Mouse (Mus musculus) left cerebral cortex, adult 2 months (tissue): Measurements from ENCODE around the gene Adamts17. TPM values are rescaled to one million over a fixed set of nuclear protein-coding genes. Genes with fewer than 3 reads are reported as not detected.

Experiments used
- DNase-seq, 2 experiments: peaks; one replicate each; pipeline ENCODE4 v3.0.0; 2021 to 2022; ENCODE audit warnings: low spot score in 2 of 2, mixed read lengths in 1 of 2; ENCODE audit errors: extremely low spot score in 1 of 2
- H3K27ac ChIP-seq: fragments of 200-600 bp; 2 replicates; pipeline ENCODE4 v1.8.1; 2022
- H3K4me3 ChIP-seq: fragments of 200-600 bp; 2 replicates; pipeline ENCODE4 v1.8.1; 2022
- CTCF ChIP-seq: fragments of 200-600 bp; IDR thresholded peaks from 2 replicates; pipeline ENCODE4 v1.8.1; 2022; ENCODE audit warnings: antibody characterized with exemption, mild to moderate bottlenecking, moderate library complexity
- intact Hi-C: fragments of 180-260 bp; cut with DNase I; formaldehyde crosslinking; loops from one replicate; pipeline ENCODE4 v1.15.1; 2025
- total RNA-seq, 2 experiments: library from RNA; stranded (reverse); gene quantifications; 2 replicates each; pipeline ENCODE4 v1.2.3; 2021

Gene Adamts17
- total RNA-seq, 2 experiments from 2014 or later, result 13.1 to 13.6 TPM

DNA sequence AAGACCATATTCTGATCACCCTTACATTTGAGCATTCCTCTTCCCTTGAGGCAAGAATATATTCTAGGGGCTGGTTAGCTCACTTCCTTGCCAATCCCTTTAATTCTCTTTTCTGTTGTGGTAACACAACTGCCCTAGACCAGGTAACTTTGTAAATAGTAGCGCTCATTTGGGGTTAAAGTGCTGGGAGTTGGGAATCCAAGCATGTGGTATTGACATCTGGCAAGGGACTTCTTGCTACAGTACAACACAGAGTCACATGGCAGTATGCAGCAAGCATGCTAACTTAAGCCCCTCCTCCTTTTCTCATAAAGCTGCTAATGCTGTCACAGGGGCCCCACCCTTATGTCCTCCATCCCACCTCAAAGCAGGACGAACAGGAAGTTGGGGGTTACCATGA, 97.4 kb downstream of the Adamts17 start:
- no peak for DNase-seq
- H3K4me3 ChIP-seq, result no peak overlapping the region
- no peak for TF ChIP-seq CTCF
- no peak overlapping the region for H3K27ac ChIP-seq
- intact Hi-C loops, result no loop called here

DNA sequence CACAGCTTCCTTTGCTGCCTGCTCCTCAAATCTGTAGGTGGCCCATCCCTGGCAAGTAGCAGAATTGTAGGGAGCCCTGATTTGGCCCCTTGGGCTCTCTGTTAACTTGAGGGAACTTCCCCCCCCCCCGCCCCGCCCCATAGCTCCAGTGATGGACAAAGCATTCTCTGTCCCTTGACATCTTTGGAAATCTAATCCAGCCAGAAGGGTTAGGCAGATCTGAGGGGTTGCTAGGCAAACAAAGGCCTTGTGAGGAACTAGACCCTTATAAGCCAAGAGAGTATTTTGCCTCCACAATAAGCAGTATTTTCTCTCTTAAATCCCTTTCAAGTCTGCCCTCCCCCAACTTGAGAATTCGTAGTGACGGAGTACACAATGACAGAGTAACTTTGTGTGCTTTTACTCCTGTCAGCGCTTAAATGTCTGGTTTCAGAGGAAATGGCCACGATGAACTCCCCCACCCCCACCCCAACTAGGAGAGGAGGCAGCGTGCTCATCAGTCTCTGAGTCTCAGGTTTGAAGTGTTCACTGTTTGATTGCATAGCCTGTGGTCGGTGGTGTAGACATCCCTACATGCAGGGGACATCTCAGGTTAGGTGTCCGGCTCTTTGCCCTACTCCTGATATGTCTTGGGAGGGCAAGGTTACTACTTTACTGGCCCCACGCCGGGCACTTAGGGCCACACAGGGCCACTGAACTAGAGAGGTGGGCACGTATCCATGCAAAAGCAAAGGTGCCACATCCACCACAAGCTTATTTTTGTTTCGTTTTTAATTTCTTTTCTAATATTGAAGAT, 99.7 kb downstream of the Adamts17 start:
- intact Hi-C loops, result no loop called here
- Histone ChIP-seq H3K4me3 (no peak overlapping the region), H3K27ac (no peak overlapping the region)
- no peak for DNase-seq
- no peak for TF ChIP-seq CTCF

DNA sequence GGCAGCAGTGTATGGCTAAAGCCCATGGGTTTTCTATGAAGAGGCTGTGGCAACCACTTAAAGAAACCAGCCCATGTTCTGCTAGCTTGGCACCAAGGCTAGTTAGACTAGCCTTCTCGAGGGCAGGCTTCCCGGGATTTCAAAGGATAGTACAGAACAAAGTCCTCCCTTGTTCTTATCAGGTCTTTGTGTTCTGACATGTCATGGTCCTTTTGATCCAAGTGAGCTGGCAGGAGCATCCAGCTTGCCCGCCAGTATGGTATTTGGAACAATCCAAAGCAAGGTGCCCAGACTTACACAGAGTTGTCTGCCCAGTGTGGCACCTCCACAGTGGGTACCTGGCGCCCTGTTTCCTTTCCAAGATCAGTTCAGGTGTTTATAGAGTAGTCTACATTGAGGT, 101.2 kb downstream of the Adamts17 start:
- no peak for DNase-seq
- TF ChIP-seq CTCF, result no peak
- no peak overlapping the region for H3K27ac ChIP-seq
- H3K4me3 ChIP-seq, result no peak overlapping the region
- intact Hi-C loops, result no loop called here

DNA sequence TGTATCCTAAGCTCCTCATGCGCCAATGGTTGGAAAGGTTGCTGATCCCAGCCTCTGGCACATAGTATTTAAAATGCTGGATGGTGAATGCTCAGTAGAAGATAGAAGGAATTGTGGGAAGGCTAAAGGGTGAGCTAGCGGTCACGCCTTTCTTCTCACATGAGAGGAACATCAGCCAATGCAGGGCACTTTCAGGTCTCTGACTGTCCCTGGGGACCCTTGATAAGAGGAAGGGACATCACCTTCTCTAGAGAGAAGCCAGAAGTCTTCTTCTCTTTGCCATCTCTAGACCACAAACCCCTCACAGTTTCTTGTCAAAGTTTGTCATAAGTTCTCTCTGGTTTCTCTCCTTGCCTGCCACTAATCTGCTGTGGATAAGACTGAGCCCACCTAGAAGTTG, 109.5 kb downstream of the Adamts17 start:
- intact Hi-C loops, result no loop called here
- Histone ChIP-seq H3K27ac (no peak overlapping the region), H3K4me3 (no peak overlapping the region)
- no peak for TF ChIP-seq CTCF
- no peak for DNase-seq

DNA sequence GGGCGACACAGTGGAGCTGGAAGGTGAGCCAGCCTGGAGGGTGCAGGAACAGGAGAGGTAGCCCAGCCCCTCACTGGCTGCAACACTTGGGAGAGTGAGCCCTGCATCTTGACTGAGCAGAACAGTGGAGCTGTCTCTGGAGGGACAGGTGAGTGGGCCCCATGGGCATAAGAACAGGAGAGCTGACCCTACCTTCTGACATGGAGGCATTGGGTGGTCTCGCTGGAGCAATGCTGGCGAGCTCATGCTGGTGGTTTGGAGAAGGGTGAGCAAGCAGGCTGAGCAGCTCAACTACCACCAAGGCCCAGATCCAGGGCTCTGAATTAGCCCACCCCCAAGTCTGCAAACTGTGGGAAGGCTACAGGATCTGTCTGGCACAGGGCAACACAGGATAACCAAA, 113.4 kb downstream of the Adamts17 start:
- no peak for TF ChIP-seq CTCF
- intact Hi-C loops, result no loop called here
- no peak overlapping the region for H3K4me3 ChIP-seq
- no peak for DNase-seq
- no peak overlapping the region for H3K27ac ChIP-seq

DNA sequence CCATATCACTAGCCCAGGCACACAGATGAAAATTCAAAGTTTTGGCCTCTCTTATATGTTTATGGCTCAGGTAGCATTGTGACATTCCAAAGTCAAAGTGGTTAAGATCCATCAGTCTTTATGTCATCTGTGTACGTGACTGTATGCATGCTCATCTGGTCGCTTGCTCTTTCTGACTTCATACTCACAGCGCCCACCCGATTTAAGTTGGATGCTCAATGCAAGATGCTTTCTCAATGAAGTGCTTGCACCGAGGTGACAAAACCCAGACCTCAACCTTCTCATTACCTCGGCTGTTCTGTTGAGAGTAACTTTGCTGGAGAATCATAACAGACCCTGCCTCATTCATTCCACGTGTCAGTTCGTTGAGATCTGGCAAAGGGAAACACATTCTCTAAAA, 114.5 kb downstream of the Adamts17 start:
- intact Hi-C loops, result no loop called here
- no peak overlapping the region for H3K27ac ChIP-seq
- DNase-seq, result no peak
- TF ChIP-seq CTCF, result no peak
- no peak overlapping the region for H3K4me3 ChIP-seq

DNA sequence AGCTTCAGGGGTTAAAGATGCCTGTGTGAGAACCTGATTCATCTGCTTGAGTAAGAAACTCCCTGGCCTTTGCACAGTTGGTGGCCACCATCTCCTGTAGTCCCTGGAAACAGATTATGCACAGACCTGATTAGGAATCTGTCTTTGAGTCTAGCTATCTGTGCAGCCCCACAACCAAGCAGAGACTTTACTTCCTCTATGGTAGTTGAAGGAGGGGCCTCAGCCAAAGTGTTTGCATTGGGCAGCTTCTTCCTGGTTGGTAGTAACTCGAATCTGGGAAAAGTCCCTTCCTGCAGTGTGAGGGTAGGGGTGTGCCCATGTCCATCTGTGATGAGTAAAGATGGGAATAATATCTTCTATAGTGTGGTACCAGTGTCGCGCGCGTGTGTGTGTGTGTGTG, 115.2 kb downstream of the Adamts17 start:
- no peak for DNase-seq
- no peak for TF ChIP-seq CTCF
- Histone ChIP-seq H3K4me3 (no peak overlapping the region), H3K27ac (no peak overlapping the region)
- intact Hi-C loops, result no loop called here

DNA sequence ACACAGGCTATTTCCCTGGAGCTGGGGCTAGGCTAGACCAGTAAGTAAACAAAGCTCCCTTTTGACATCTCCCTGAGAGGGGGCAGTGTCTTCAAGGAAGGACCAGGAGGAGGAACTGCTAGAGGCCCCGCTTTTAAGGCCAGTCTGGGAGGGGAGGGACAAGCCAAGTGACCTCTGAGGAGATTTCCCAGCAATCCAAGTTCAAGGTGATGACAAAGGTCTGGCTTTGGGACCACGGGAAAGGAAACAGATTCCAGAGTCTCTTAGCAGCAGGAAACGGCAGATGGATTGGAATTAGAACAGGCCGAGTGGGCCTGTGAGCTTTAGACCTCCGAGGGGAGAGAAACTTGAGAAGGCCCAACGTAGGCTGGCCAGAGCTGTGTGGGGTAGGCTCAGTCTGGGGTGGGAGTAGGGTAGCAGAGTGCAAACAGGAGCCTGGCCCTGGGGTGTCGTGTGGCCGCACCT, 116.0 kb downstream of the Adamts17 start:
- TF ChIP-seq CTCF, result no peak
- intact Hi-C loops, result no loop called here
- Histone ChIP-seq H3K27ac (no peak overlapping the region), H3K4me3 (no peak overlapping the region)
- peak in 1 of 2 experiments; percentile 8 for DNase-seq

DNA sequence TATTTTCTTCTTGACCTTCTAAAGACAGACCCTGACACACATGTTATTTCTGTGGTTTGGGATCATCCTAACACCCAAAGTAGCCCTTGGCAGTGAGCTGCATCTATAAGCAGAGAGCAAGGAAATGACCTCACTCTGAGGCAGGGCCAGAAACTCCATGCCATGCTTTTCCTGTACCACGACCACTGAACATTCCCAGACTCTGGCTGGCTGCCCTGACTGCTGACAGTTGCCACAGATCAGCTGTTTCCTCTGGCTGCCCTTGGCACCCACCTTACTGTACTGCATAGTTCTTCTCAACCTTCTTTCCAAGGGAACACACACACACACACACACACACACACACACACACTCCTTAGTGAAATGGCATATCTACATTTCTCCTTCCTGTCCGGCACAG, 116.4 kb downstream of the Adamts17 start:
- intact Hi-C loops, result no loop called here
- DNase-seq, result no peak
- H3K27ac ChIP-seq, result no peak overlapping the region
- no peak for TF ChIP-seq CTCF
- H3K4me3 ChIP-seq, result no peak overlapping the region

DNA sequence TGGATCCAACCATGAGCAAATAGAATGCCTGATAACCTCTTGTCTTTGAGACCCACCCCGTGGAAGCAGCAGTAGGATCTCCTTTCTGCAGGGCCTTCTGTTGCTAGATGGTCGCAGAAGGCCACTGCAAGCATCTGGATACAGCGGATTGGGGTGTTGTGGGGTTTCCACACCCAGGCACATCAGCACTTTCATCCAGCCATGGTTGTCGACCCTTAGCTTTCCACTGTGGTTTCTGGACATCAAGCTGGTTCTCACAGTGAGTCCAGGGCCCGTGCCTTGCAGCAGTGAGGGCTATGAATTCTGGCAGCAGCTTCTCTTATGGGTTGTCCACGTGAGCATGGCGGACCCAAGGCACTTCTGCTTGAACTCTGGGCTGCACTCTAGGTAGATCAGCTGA, 118.2 kb downstream of the Adamts17 start:
- intact Hi-C loops, result no loop called here
- H3K4me3 ChIP-seq, result no peak overlapping the region
- no peak for TF ChIP-seq CTCF
- DNase-seq, result no peak
- no peak overlapping the region for H3K27ac ChIP-seq

DNA sequence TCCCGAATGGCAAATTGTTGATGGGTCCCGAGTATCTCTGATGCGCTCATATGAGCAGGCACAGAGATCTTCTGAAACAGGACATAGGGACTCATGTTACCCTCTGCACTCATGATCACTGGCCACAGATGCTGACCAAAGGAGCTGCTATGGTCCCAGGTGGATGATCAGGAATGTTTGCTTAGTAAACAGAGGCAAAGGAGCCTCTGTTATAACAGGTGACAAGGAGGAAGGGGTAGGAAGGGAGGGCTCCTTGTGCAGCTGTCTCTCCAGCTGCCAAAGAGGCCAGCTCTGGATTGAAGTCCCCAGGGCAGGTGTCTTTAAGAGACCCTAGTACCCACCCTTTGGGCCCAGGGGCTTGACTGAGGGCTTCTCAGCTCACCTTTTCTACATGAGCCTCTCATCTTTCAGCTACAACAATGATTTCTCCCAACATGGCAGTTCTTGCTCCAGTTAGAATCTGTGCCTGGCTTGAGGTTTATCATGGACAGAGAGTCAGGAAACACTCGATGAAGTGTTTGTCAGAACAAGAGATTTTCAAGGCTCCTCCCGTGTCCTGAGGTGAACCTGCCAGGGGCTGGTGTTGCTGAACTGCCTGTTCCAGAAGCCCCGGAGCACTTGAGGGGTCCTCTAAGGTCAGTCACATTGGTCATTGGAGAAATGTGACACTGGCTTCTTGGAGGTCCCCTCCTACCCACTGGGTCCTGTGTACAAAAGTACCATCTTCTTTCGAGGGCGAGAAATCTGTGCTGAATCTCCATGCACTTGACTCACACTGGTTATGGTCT, 120.9 kb downstream of the Adamts17 start:
- Histone ChIP-seq H3K4me3 (no peak overlapping the region), H3K27ac (no peak overlapping the region)
- intact Hi-C loops, result no loop called here
- no peak for DNase-seq
- TF ChIP-seq CTCF, result no peak

DNA sequence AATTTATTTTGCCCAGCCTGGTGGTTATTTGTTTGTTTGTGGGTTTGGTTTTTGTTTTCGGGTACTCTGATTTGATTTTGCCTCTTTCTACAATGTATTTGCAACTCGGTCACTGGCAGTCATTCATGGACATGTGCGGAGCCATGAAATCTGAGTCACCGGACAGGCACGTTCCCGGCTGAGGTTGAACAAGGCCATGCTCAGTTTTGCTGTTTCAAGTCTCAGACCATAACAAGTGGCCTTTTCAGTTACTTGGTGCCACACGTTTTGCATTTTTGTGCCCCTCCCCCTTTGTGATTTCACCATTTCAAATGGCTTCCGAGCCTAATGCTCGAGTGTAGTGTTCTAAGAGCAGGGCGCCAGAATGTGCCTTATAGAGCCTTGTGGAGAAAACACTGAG, 123.2 kb downstream of the Adamts17 start:
- Histone ChIP-seq H3K4me3 (no peak overlapping the region), H3K27ac (no peak overlapping the region)
- no peak for TF ChIP-seq CTCF
- intact Hi-C loops, result no loop called here
- no peak for DNase-seq
